Mouse (Mus musculus) layer of hippocampus, postnatal 10 days (tissue): ENCODE results near the gene Dusp8. TPM values are rescaled to one million over a fixed set of nuclear protein-coding genes. Genes with fewer than 3 reads are reported as not detected.

Source experiments
- DNase-seq, 2 experiments: peaks; one replicate each; pipeline ENCODE4 v3.0.0; 2021; ENCODE audit warnings: low spot score in 2 of 2
- total RNA-seq, 2 experiments: library from RNA; stranded (reverse); gene quantifications; 2 replicates each; pipeline ENCODE4 v1.2.3; 2021

The Dusp8 gene
- total RNA-seq, 2 experiments from 2014 or later = 139 to 150 TPM

GRCm38 (mm10) chr7:142086159-142086905 lies 9.3 kb downstream of the Dusp8 start:
- DNase-seq = no peak

- peak; percentile 74 to 80 for DNase-seq
These were observed 10.8 kb downstream of the Dusp8 start for GRCm38 (mm10) chr7:142084820-142085219.

GRCm38 (mm10) chr7:142084395-142084794 lies 11.2 kb downstream of the Dusp8 start:
- DNase-seq = peak in 1 of 2 experiments; percentile 33

GRCm38 (mm10) chr7:142083588-142084317 lies 11.9 kb downstream of the Dusp8 start:
- peak in 1 of 2 experiments; percentile 47 for DNase-seq

GRCm38 (mm10) chr7:142082607-142083006 lies 13.0 kb downstream of the Dusp8 start:
- DNase-seq = no peak

DNA sequence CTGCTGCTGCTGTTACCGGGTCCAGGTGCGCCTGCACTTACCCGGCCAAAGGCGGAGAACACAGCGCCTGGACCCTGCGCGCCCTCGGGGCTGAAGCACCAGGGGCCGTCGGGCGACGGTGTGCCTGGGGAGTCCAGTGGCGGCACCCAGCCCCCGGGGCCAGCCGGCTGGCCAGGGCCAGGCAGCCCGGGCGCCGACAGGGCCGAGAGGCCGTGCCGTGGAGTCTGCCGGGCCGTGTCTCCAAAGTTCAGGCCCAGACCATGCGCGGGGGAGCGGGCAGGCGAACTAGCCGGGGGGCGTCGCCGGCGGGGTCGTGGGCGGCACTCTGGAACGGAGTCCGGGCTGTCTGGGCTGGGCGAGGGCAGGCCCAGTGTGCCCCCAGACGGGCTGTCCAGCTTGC lies 13.5 kb downstream of the Dusp8 start:
- DNase-seq = no peak

- DNase-seq = no peak
These were observed 13.9 kb downstream of the Dusp8 start for GRCm38 (mm10) chr7:142081736-142082135.

- DNase-seq = no peak
These were observed 14.8 kb downstream of the Dusp8 start for GRCm38 (mm10) chr7:142080876-142081275.

GRCm38 (mm10) chr7:142079365-142079764 lies 16.3 kb downstream of the Dusp8 start:
- DNase-seq = no peak

GRCm38 (mm10) chr7:142077138-142077537 lies 18.5 kb downstream of the Dusp8 start:
- no peak for DNase-seq

- DNase-seq = no peak
These were observed 21.3 kb downstream of the Dusp8 start for GRCm38 (mm10) chr7:142074146-142074886.

- no peak for DNase-seq
These were observed 23.9 kb downstream of the Dusp8 start for GRCm38 (mm10) chr7:142071717-142072116.

GRCm38 (mm10) chr7:142071212-142071578 lies 24.4 kb downstream of the Dusp8 start:
- no peak for DNase-seq

DNA sequence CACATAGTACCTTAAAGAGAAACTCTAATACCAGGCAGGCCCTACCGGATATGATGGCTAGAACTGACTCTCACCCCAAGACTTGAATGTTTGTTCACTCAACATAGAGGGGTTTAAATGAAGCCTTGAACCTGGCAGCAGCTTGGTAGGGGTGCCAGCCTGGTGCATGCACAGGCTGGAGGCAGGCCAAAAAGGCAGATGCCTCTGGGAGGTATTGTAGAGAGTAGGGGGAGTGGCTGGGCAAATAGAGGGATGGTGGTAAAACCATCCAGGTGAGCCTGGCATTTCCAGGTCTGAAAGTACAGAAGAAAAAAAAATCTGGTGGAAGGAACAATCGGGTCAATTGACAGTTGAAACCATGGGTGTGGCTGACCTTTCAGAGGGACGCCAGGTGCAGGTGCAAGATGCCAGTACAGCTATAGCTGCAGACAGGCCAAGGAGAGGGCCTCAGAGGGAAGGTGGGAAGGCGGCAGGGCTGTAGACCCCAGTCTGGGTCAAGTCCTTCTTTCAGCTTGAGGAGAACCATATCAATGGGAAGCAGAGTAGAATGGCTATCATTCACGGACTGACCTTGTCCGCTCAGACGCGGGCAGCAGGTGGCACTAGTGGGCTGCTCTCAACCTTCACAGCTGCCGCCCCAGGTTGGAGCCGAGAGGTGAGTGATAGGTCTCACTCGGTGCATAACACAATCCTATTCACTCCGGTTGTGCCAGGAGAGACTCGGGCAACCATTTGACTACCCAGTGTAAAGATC lies 25.0 kb downstream of the Dusp8 start:
- DNase-seq = peak; percentile 67 to 78

GRCm38 (mm10) chr7:142068429-142068828 lies 27.2 kb downstream of the Dusp8 start:
- DNase-seq = no peak

DNA sequence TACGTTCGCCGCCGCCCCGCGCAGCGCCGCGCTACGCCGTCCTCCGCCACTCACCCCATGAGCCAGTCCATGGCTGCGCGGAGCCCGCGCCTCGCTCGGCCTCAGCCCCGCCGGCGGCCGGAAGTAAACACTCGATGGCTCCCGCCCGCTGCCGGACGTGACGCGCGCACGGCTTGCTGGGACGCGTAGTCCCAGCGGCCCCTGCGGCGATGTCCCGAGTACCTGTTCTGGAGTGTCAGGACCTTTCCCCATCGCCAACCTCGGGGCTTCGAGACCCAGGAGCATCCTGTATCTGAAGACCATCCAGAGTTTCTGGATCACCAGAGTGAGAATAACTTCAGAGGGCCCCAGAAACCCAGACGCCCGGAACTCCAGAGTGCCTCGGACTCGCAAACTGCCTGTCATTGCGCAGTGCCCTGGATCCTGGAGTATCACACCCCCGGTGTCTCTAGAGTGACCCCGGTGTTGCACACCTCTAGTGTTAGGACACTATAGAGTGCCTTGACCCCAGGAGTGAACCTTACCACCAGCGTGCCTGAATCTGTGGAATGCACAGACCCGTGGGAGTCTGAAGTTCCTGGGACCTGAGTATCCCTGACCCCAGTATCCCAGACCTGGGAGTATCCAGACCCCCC lies 34.6 kb downstream of the Dusp8 start, which contains the start of gene Mob2:
Gene Mob2, minus strand, starts transcription at position 135 of the 635 bp plus-strand sequence.
- DNase-seq = peak; percentile 81 to 89

DNA sequence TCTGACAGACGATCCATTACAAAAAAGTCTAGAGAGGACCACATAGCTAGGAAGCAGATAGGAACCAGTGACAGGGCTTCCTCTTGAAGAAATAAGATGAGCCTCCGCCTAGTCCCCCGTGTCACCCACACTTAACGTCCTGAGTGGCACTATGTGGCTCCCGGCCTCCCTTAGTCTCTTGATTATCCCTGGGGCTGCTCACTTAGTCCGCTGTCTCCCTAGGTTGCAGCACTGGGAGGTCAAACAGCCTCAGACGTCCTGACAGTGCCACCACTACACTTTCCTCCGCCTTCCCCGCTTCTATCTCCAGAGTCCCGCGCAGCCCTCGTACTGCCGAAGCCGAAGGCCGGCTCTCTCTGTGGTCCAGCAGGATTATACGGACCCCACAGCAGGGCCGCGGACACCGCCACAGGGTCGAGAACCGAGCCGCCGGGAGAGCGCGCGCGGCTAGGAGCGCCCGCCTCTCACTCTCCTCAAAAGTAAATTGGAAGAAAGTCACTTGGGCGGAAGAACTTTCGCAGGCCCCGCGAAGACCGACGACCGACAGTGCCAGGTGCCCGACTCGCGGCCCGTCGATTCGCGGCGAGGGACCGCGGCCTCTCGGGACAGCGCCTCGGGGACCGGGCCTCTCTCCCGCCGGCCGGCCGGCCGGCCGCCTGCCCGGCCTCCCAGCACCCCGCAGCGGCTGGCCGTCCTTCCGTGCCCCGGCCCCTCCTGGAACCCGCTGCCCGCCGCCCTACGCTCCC lies 35.3 kb downstream of the Dusp8 start:
- DNase-seq = no peak

DNA sequence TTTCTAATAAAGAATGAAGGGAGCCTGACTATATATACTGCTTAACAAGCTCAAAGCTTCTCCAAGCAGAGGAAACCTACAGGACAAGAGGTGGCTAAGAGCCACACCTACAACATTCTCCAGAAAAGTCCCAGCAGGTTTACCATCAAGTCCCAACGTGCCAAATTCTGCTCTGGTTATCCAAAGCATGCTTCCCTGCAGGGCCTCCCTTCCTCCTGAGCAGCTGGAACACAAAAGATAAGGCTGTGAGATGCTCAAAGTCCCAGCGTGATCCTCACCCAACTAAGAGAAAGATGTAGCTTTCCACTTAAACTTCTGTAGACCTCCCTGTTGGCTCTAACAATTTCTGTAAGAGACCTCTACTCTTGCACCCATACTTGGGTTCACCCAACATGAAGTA lies 36.6 kb downstream of the Dusp8 start:
- DNase-seq = no peak

DNA sequence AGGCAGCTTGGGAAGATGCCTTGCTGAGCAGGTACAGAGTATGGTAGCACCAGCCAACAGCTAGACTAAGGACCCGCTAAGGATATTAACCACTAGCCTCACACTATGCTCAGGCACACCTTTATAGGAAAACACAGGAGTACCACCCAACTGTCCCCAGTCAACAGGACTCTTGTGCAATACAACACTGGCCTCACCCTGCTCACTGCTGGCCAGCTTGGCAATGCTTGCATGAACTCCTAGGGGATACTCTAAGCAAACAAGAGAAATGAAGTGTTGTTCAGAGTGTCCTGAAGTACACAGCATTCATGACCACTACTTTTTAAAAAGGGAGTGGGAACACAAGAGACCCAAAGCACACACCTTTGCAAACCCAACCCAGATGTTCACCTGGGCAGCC lies 38.5 kb downstream of the Dusp8 start:
- DNase-seq = no peak

GRCm38 (mm10) chr7:142056601-142057061 lies 39.0 kb downstream of the Dusp8 start:
- no peak for DNase-seq
